Mouse (Mus musculus): ENCODE results near the gene Gm10203. TPM values are rescaled to one million over a fixed set of nuclear protein-coding genes. Genes with fewer than 3 reads are reported as not detected.
A peak's percentile ranks its signal among the peaks of the same experiment; 100 is the strongest.

The Gm10203 gene
- polyA plus RNA-seq, 2 experiments = not detected

DNA sequence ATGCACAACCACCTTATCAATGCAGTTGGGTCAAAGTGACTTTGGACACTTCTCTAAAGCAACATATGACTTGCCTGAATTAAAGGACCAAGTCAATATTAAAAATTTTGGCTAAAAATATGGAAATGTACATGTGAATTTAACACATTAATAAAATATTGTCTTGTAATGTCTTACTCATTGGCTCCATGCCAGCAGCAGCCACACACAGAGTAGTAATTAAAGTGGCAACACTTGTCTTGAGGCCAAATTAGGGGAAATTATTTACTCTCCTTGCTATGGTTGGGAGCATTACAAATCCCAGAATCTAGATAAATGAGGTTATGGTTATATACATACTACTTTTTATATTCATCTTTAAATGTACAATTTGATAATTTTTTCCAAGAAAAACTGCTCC is 13.0 kb upstream of the Gm10203 start:
- no peak overlapping the region for H3K4me2 ChIP-seq (ENCODE audit: low read depth)
- DNase-seq (ENCODE audit: low read depth in 3 of 3, low spot score in 3 of 3) (no peak), ATAC-seq (ENCODE audit: insufficient read depth) (no peak)
- H3K27ac ChIP-seq = no peak overlapping the region
- no peak for TF ChIP-seq CTCF (IDR thresholded peaks at IDR 0.05; ENCODE audit: low read depth)
- TF ChIP-seq EP300 (IDR thresholded peaks at IDR 0.05; ENCODE audit: low read depth) = no peak
- peaks cover 0 to 4% of the 10 kb centered on the region in 2 experiments; a peak in 2 of 4 replicates for H3K4me1 ChIP-seq (replicated peaks; ENCODE audit: control insufficient read depth in 2 of 2, insufficient read depth in 2 of 2, low read length in 1 of 2)
- H3K9ac ChIP-seq (replicated peaks) = no peak overlapping the region
- no peaks in the 10 kb centered on the region for H3K36me3 ChIP-seq (replicated peaks; ENCODE audit: control insufficient read depth, insufficient read depth, low read depth)
- no peak overlapping the region for H3K4me3 ChIP-seq (ENCODE audit: insufficient read depth in 1 of 2, low read depth in 2 of 2, low read length in 2 of 2)
- no peaks in the 10 kb centered on the region for H3K9me3 ChIP-seq (ENCODE audit: control insufficient read depth, low read length)
- no peaks in the 10 kb centered on the region for H3K27me3 ChIP-seq (ENCODE audit: control insufficient read depth, insufficient read depth, low read length)

GRCm38 (mm10) chr6:149118935-149119334 is 11.0 kb upstream of the Gm10203 start:
- H3K27ac ChIP-seq = no peak overlapping the region
- TF ChIP-seq CTCF (IDR thresholded peaks at IDR 0.05; ENCODE audit: low read depth) (no peak), EP300 (IDR thresholded peaks at IDR 0.05; ENCODE audit: low read depth) (no peak)
- H3K27me3 ChIP-seq (ENCODE audit: control insufficient read depth, insufficient read depth, low read length) = no peaks in the 10 kb centered on the region
- no peak overlapping the region for H3K4me2 ChIP-seq (ENCODE audit: low read depth)
- DNase-seq (ENCODE audit: low read depth in 3 of 3, low spot score in 3 of 3) (no peak), ATAC-seq (ENCODE audit: insufficient read depth) (peak; percentile 65)
- H3K36me3 ChIP-seq (replicated peaks; ENCODE audit: control insufficient read depth, insufficient read depth, low read depth) = no peaks in the 10 kb centered on the region
- H3K4me1 ChIP-seq (replicated peaks; ENCODE audit: control insufficient read depth in 2 of 2, insufficient read depth in 2 of 2, low read length in 1 of 2) = peaks cover 0 to 4% of the 10 kb centered on the region in 2 experiments; a peak in 2 of 4 replicates
- no peak overlapping the region for H3K4me3 ChIP-seq (ENCODE audit: insufficient read depth in 1 of 2, low read depth in 2 of 2, low read length in 2 of 2)
- H3K9me3 ChIP-seq (ENCODE audit: control insufficient read depth, low read length) = no peaks in the 10 kb centered on the region
- WGBS (ENCODE audit: insufficient replicate concordance) = 60% methylated on average over 2 of the region's 2 CpGs
- H3K9ac ChIP-seq (replicated peaks) = no peak overlapping the region

DNA sequence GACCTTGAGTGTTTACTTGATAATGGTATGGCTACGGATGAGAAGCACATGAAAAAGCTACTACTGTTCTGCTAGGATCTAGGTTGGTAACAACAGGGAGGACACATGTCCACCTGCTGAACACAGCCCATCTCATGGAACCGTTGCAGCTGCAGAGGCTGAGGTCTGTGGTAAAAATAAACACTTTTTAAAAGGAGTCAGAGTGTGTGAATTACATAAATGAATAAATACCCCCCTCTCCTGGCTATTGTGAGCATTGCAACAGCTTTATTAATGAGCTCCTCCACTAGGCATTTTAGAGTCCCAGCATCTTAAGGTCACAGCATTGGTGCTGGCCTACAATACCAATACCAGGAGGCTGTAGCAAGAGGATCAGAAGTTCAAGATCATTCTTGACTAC is 10.1 kb upstream of the Gm10203 start:
- Histone ChIP-seq H3K9ac (replicated peaks) (no peak overlapping the region), H3K4me2 (ENCODE audit: low read depth) (no peak overlapping the region), H3K27ac (no peak overlapping the region), H3K27me3 (ENCODE audit: control insufficient read depth, insufficient read depth, low read length) (no peaks in the 10 kb centered on the region), H3K4me1 (replicated peaks; ENCODE audit: control insufficient read depth in 2 of 2, insufficient read depth in 2 of 2, low read length in 1 of 2) (peaks cover 0 to 4% of the 10 kb centered on the region in 2 experiments; a peak in 2 of 4 replicates), H3K36me3 (replicated peaks; ENCODE audit: control insufficient read depth, insufficient read depth, low read depth) (no peaks in the 10 kb centered on the region), H3K4me3 (ENCODE audit: insufficient read depth in 1 of 2, low read depth in 2 of 2, low read length in 2 of 2) (no peak overlapping the region), H3K9me3 (ENCODE audit: control insufficient read depth, low read length) (no peaks in the 10 kb centered on the region)
- peak; percentile 60 for TF ChIP-seq CTCF (IDR thresholded peaks at IDR 0.05; ENCODE audit: low read depth)
- TF ChIP-seq EP300 (IDR thresholded peaks at IDR 0.05; ENCODE audit: low read depth) = no peak
- ATAC-seq (ENCODE audit: insufficient read depth) (no peak), DNase-seq (ENCODE audit: low read depth in 3 of 3, low spot score in 3 of 3) (peak in 1 of 3 experiments; percentile 44)
- 28% methylated on average over 2 of the region's 2 CpGs for WGBS (ENCODE audit: insufficient replicate concordance)

- no peak for ATAC-seq (ENCODE audit: insufficient read depth)
- H3K4me1 ChIP-seq (replicated peaks; ENCODE audit: control insufficient read depth in 2 of 2, insufficient read depth in 2 of 2, low read length in 1 of 2) = peaks cover 0 to 4% of the 10 kb centered on the region in 2 experiments; a peak in 1 of 4 replicates
- no peak overlapping the region for H3K9ac ChIP-seq (replicated peaks)
- TF ChIP-seq CTCF (IDR thresholded peaks at IDR 0.05; ENCODE audit: low read depth) = no peak
- TF ChIP-seq EP300 (IDR thresholded peaks at IDR 0.05; ENCODE audit: low read depth) = no peak
- 58% methylated on average over 3 of the region's 3 CpGs for WGBS (ENCODE audit: insufficient replicate concordance)
- H3K4me3 ChIP-seq (ENCODE audit: insufficient read depth in 1 of 2, low read depth in 2 of 2, low read length in 2 of 2) = no peak overlapping the region
- H3K27me3 ChIP-seq (ENCODE audit: control insufficient read depth, insufficient read depth, low read length) = no peaks in the 10 kb centered on the region
- no peak overlapping the region for H3K27ac ChIP-seq
- no peak overlapping the region for H3K4me2 ChIP-seq (ENCODE audit: low read depth)
- no peak for DNase-seq (ENCODE audit: low read depth in 3 of 3, low spot score in 3 of 3)
- no peaks in the 10 kb centered on the region for H3K9me3 ChIP-seq (ENCODE audit: control insufficient read depth, low read length)
- H3K36me3 ChIP-seq (replicated peaks; ENCODE audit: control insufficient read depth, insufficient read depth, low read depth) = no peaks in the 10 kb centered on the region
Observed at GRCm38 (mm10) chr6:149123042-149123441, 6.9 kb upstream of the Gm10203 start.

- Histone ChIP-seq H3K9ac (replicated peaks) (no peak overlapping the region), H3K27me3 (ENCODE audit: control insufficient read depth, insufficient read depth, low read length) (no peaks in the 10 kb centered on the region), H3K27ac (no peak overlapping the region), H3K36me3 (replicated peaks; ENCODE audit: control insufficient read depth, insufficient read depth, low read depth) (no peaks in the 10 kb centered on the region), H3K9me3 (ENCODE audit: control insufficient read depth, low read length) (no peaks in the 10 kb centered on the region), H3K4me3 (ENCODE audit: insufficient read depth in 1 of 2, low read depth in 2 of 2, low read length in 2 of 2) (no peak overlapping the region), H3K4me1 (replicated peaks; ENCODE audit: control insufficient read depth in 2 of 2, insufficient read depth in 2 of 2, low read length in 1 of 2) (no peaks in the 10 kb centered on the region), H3K4me2 (ENCODE audit: low read depth) (no peak overlapping the region)
- ATAC-seq (ENCODE audit: insufficient read depth) (peak; percentile 34; the same call in 1 of the 2 replicates), DNase-seq (ENCODE audit: low read depth in 3 of 3, low spot score in 3 of 3) (no peak)
- TF ChIP-seq EP300 (IDR thresholded peaks at IDR 0.05; ENCODE audit: low read depth) = no peak
- peak; percentile 78 for TF ChIP-seq CTCF (IDR thresholded peaks at IDR 0.05; ENCODE audit: low read depth)
- WGBS (ENCODE audit: insufficient replicate concordance) = 48% methylated on average over 4 of the region's 4 CpGs
Observed at GRCm38 (mm10) chr6:149126675-149127074, 3.3 kb upstream of the Gm10203 start.

Measured in liver, embryonic 14.5 days (tissue).